Mouse (Mus musculus) T-cell, adult 2 months (primary cell): ENCODE measurements around the gene Gm49361.

Source experiments
- DNase-seq: peaks from one replicate; pipeline ENCODE4 v3.0.0; 2022; ENCODE audit warnings: low spot score

Gm49361 gene

DNA sequence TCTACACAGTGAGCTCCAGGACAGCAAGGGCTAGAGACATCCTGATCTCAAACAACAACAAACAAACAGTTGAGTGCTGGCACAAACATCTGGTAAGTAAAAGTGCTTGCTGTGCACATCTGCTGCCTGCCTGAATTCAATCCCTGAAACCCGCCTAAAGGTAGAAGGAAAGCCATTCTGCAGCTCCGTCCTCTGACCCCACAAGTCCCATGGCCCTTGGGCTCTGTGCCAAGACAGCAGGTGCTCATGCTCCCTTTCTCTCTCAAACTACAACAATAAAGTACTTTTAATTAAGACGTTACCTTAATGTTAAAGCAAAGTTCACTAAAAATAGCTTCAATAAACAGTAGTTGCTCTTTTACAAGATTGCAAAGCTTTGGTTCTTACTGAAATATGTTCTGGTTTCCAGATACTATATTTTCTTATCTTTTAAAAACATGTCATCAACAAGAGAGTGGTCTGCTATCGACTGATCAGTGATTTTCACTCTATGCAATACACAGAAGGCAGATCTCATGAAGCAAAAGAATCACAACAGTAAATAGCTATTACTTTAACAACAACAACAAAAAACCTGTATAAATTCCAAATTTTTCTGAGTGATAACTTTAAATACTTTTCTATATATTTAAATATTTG lies 125.2 kb downstream of the Gm49361 start:
- DNase-seq: no peak

DNA sequence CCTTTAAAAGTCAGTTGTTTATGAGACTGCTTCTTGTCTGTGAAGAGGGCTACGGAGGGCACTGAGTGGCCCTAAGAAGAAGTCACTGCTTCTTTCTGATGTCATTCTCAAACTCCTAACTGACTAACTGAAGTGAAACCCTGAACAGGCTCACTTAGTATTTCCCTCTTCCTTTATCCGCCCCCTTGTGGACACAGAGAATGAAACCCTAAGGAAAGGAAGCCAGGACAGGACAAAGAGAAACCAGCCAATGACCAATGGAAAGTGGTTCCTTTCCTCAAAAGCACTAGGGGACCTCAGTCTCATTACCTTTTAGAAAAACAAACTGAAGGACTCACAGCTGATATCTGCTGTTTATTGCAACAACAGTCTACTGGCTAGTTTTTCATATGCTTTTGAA lies 126.4 kb downstream of the Gm49361 start:
- DNase-seq: peak; percentile 12

DNA sequence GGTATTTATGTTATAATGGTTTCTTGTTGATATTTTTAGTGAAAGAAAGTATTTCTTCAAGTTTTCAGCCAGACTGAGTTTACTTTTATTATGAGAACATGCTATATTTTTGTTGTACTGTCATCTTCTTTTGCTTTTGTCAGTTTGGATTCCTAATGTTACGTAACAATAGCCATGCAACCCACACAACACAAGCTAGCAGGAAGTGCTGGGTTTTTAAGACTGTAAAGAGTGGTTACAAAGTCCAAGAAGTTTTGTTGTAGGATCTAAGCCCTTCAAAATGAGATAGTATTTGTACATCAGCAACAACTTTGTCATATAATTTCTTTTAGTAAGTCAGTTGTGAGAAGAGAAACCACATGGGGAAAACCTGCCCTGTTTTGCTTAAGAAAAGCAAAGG lies 128.2 kb downstream of the Gm49361 start:
- DNase-seq: no peak

DNA sequence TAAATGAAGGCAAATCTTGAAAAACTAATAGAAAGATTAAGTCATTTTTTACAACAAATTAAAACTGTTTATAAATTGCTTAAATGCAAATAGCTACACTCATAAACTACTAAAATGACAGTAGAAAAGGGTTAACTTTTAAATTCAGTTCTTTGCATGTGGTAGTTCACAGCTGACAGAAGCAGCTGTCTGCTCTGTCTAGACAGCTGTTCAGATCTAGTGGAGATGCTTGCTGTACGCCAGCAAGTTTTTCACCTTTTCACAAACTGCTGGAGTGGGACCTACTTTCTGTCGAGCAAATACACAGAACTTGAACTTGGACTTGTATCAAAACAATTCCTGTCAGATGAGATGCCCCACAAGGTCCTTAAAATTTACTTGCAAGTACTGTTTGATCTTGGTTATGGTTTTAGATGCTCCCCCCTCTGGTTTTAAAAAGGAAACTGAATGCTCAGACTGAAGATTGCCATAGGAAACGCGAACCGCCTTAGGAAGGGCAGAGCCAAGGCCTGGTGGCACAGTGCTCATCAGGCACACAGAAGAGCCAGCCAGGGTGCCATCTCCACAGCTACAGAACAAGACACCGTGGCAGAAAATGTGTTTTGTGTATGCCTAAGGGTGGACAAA lies 129.5 kb downstream of the Gm49361 start:
- peak; percentile 24 for DNase-seq

DNA sequence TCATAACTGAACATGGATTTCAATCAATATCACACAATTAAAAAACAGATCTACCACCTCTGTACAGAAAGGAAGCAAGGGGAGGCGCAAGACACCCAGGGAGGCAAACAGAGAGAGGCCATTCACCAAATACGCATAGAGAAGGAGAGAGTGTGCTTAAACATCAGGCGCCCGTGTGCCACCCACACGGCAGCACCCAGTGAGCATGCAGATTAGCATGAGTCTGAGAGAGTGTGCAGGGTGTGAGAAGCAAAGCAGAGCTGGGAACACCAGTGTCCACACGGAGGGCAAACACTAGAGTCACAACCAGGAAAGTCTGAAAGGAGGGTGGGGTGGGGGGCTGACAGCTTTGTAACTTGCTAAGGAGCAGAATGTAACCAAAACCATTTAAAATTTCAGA lies 130.1 kb downstream of the Gm49361 start:
- DNase-seq: no peak

DNA sequence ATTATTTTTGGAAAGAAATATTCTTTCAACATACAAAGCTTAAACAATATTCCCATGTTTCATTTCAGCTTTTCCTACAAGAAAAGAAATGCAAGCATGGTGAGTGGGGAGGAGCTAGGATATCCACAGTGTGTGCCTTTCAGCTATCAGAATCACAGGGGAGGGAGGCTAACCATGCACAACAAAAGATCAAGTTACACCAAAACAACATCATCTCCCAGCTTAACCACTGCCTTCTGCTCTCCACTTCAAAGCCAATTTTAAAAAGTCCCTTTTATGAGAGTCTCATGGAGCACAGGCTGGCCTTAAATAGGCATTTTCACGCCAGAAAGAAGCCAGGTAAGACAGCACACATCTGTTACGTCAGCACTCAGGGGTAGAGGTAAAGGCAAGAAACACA lies 134.9 kb downstream of the Gm49361 start:
- peak; percentile 20 for DNase-seq

DNA sequence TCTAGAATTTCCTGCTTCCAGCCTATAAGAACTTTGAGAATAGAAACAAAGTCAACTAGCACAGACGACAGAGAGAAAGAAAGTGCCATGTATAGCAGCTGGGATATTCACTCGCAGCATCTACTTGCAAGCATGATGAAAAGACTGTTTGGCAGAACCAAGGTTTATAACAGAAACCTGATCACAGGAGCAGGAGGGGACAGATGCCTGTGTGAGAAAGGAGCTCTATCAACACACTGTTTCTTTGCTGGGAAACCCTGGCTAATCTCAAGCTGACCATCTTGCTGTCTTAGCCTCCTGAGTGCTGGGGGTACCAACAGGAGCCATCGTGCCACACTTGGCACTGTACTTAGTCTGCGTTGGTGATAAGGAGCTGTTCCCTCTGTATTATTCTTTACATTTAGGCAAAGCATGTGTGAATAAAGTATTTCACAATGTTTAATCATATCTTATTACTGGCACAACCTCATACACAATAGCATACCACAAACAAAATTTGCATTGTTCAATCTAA lies 136.0 kb downstream of the Gm49361 start:
- DNase-seq: no peak

DNA sequence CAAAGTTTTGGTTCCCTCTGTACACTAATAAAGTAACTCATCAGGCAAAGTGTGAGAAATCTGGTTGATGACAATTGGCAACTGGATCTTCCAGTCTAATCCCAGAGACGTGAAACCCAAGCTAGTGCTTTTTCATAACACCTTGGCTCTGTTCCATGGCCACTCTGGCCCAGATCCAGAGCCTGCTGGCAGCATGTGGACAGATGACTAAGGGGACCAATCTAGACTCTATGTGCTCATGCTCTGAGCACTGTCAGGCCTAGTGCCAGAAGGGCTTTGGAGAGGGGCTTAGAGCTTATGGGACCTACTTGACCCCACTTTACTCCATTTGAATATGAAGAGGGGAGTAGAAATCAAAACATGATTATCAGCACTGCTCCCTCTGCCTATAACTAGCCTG lies 138.4 kb downstream of the Gm49361 start:
- no peak for DNase-seq

DNA sequence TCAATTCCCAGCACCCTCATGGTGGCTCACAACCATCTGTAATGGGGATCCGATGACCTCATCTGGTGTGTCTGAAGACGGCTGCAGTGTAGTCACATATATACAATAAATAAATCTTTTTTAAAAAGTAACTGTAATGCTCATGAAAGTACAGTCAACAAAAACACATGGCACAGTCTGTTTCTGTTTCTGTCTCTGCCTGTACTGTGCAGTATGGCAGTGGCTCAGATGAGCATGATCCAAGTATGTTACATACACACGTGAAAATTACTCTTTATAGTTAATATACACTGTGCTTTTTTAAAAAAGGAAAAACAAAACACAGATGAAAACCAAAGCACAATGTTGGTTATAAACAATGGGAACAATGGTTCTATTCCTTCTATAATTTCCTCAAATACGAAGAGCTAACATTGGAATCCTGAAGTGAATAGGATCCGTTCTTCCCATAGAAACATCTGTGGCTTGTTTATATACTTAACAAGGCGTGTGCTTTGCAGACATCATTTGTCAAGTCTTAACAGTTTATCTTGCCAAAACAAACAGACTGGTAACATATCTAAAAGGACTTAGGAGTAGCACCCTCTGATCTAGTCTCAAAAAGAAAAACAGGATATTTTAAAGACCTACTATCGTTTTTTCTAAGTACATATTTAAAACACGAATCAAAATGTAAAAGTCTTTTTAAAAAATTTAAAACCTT lies 139.1 kb downstream of the Gm49361 start:
- DNase-seq: no peak

DNA sequence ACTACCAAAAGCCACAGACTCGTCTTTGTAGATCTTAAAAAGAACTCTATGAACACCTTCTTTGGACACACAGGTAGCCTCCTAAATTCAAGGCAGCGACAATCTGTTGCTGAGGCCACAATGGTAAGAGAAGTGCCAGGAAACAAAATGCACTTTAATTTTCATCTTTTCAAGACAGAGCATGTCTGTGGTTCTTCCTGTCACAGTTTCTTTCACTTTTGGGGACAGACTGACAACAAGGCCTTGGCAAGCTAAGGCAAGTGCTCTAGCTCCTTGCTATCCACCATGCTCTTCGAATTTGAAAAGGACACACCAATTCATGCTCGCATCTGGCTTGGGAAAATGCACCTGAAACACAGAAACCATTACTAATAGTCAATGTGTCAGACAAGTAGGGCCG lies 152.6 kb downstream of the Gm49361 start:
- no peak for DNase-seq
